Mouse (Mus musculus): ENCODE measurements around the gene Duox1.

GRCm38 (mm10) chr2:122396150-122396549 lies 80.7 kb downstream of the Duox1 start:
- TF ChIP-seq POLR2A (IDR thresholded peaks at IDR 0.05; ENCODE audit: borderline replicate concordance, extremely low read depth, insufficient read depth, insufficient read length, poor library complexity, severe bottlenecking) (no peak), CTCF (IDR thresholded peaks at IDR 0.05; ENCODE audit: borderline replicate concordance, extremely low read depth, insufficient read depth, insufficient read length) (no peak)
